Mouse (Mus musculus): ENCODE measurements at regions not wholly inside any gene's neighbourhood (a gene's known extent, or its start where the extent isn't known, plus 50 kb on each side); places are given as distances from the start of the nearest gene placed in this dataset.

DNA sequence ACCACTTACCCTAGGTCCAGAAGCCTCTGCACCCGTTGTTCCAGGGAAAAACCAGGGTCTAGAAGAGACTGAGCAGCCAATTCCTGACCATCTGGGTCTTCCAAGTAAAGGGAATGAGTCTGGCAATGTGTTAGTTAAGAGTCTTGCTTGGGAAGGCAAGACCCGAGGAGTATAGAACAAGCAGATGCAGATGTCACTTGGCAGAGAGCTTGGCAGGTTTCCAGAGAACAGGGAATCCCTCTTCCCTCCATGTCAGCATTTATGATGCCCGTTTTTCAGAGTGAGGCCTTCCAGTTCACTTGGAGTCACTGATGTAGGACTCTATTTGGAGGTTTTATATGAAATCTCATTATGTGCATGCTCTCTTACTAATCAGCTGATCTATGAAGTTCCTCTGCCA lies 231.1 kb downstream of the Bcl2 start:
- Histone ChIP-seq H3K36me3 (ENCODE audit: insufficient read depth) (no peaks in the 10 kb centered on the region), H3K27ac (ENCODE audit: low read depth) (no peak overlapping the region), H3K27me3 (ENCODE audit: insufficient read depth, low read length) (no peaks in the 10 kb centered on the region), H3K9me3 (ENCODE audit: low read depth, low read length) (no peaks in the 10 kb centered on the region), H3K9ac (no peak overlapping the region), H3K4me2 (no peak overlapping the region), H3K4me1 (ENCODE audit: insufficient read depth) (no peaks in the 10 kb centered on the region), H3K4me3 (ENCODE audit: low read depth, low read length) (no peak overlapping the region)
- peak; percentile 21; the same call in 1 of the 2 replicates for ATAC-seq (ENCODE audit: insufficient read depth)
- peak; percentile 65 for DNase-seq
- no peak for TF ChIP-seq CTCF (IDR thresholded peaks at IDR 0.05; ENCODE audit: low read depth)
- WGBS = 43% methylated on average over 3 of the region's 3 CpGs

DNA sequence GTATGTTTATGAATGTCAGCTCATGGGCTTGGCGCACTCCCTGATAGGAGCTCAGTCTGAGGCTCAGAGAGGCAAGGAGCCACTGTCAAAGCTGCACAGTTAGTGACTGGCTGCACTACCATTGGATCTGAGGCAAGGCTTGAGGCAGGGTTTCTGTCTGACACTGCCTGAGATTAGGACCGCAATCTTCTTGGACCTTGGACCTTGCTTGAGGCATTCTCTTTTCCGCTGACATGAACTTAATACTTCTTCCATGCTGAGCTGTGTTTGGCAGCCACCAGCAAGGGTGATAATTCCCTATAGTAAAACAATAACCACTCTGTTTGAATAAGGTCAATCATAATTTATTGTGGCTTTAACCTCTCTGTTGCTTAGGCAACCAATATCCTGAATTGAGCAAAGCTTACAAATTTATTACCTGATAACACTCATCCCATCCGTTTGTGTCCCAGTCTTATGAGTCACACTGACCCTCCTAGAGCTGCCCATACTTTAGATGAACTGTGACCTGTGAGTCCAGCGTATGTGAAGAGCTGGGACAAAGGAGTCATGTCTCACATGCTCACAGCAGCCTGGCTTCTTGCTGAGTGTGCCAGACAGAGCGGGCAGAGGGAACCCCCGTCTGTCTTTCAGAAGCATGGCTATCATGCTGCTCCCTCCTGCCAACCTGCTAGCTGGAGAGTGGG lies 236.3 kb downstream of the Bcl2 start:
- Histone ChIP-seq H3K36me3 (ENCODE audit: insufficient read depth) (no peaks in the 10 kb centered on the region), H3K27me3 (ENCODE audit: insufficient read depth, low read length) (no peaks in the 10 kb centered on the region), H3K27ac (ENCODE audit: low read depth) (no peak overlapping the region), H3K4me3 (ENCODE audit: low read depth, low read length) (no peak overlapping the region), H3K4me1 (ENCODE audit: insufficient read depth) (no peaks in the 10 kb centered on the region), H3K9ac (no peak overlapping the region), H3K9me3 (ENCODE audit: low read depth, low read length) (no peaks in the 10 kb centered on the region), H3K4me2 (no peak overlapping the region)
- DNase-seq = no peak
- no peak for TF ChIP-seq CTCF (IDR thresholded peaks at IDR 0.05; ENCODE audit: low read depth)
- WGBS = 62% methylated on average over 7 of the region's 7 CpGs
- ATAC-seq (ENCODE audit: insufficient read depth) = no peak

DNA sequence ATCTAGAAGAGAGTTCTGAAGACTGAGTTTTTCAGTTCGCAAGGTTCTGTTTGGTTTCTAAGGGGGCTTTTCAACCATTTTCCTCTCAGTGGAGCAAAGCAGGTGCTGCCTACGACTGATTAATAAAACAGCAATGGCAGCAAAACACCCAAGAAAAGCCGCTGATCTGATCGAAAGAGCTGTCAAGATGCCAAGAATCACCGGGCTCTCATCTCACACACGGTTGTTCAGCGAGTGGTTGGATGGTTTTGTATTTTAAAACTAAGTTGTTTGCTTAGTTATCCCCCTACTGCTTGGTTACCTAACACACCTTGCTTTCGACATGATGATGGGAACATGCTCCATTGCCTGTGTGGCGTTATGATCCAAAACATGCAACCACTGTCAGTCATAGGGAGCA lies 246.1 kb downstream of the Bcl2 start:
- Histone ChIP-seq H3K36me3 (ENCODE audit: insufficient read depth) (no peaks in the 10 kb centered on the region), H3K4me1 (ENCODE audit: insufficient read depth) (no peaks in the 10 kb centered on the region), H3K9ac (no peak overlapping the region), H3K4me2 (no peak overlapping the region), H3K4me3 (ENCODE audit: low read depth, low read length) (no peak overlapping the region), H3K27me3 (ENCODE audit: insufficient read depth, low read length) (no peaks in the 10 kb centered on the region), H3K27ac (ENCODE audit: low read depth) (no peak overlapping the region), H3K9me3 (ENCODE audit: low read depth, low read length) (no peaks in the 10 kb centered on the region)
- DNase-seq = no peak
- WGBS = 84% methylated on average over 9 of the region's 9 CpGs
- no peak for ATAC-seq (ENCODE audit: insufficient read depth)
- no peak for TF ChIP-seq CTCF (IDR thresholded peaks at IDR 0.05; ENCODE audit: low read depth)

DNA sequence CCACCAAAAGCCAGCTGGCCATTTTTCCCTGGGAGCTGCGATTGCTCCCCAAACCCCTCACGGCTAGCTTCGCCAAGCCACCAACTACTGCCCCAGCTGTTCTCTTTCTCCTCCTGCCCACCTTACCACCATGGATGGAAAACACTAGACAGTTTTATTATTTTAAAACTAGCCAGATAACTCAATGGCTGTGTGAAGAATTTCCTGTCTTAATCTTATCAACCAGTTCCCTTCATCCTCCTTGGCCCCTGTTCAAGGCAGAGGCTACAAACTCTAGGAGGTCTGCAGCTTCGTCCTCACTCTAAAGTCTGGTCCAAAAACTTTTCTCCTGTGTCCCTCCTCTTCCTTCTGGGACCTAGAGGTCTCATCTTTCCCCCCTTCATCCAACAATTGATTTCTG lies 247.4 kb downstream of the Bcl2 start:
- Histone ChIP-seq H3K4me3 (ENCODE audit: low read depth, low read length) (no peak overlapping the region), H3K9me3 (ENCODE audit: low read depth, low read length) (no peaks in the 10 kb centered on the region), H3K36me3 (ENCODE audit: insufficient read depth) (no peaks in the 10 kb centered on the region), H3K4me1 (ENCODE audit: insufficient read depth) (no peaks in the 10 kb centered on the region), H3K9ac (no peak overlapping the region), H3K27ac (ENCODE audit: low read depth) (no peak overlapping the region), H3K4me2 (no peak overlapping the region), H3K27me3 (ENCODE audit: insufficient read depth, low read length) (no peaks in the 10 kb centered on the region)
- TF ChIP-seq CTCF (IDR thresholded peaks at IDR 0.05; ENCODE audit: low read depth) = no peak
- 67% methylated on average over 4 of the region's 4 CpGs for WGBS
- DNase-seq = peak; percentile 16
- no peak for ATAC-seq (ENCODE audit: insufficient read depth)

DNA sequence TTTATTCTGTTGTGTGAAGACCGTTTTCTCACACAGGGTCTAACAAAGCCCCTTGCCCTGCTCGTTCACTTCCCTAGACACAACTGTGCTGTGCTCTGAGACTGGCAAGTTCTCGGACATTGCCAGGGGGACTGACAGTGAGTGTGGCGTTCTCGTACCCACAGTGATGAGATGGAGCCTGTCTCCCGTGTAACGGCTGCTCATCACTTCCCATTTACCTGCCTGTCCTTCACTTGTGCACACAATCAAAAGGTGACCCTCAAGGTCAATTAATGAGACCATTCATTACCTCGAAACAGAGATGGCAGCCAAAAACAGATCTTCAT lies 248.1 kb downstream of the Bcl2 start:
- H3K4me1 ChIP-seq (ENCODE audit: insufficient read depth) = no peaks in the 10 kb centered on the region
- no peak overlapping the region for H3K27ac ChIP-seq (ENCODE audit: low read depth)
- no peaks in the 10 kb centered on the region for H3K27me3 ChIP-seq (ENCODE audit: insufficient read depth, low read length)
- DNase-seq (no peak), ATAC-seq (ENCODE audit: insufficient read depth) (no peak)
- H3K36me3 ChIP-seq (ENCODE audit: insufficient read depth) = no peaks in the 10 kb centered on the region
- WGBS = 59% methylated on average over 8 of the region's 8 CpGs
- no peak overlapping the region for H3K4me2 ChIP-seq
- no peaks in the 10 kb centered on the region for H3K9me3 ChIP-seq (ENCODE audit: low read depth, low read length)
- H3K4me3 ChIP-seq (ENCODE audit: low read depth, low read length) = no peak overlapping the region
- no peak overlapping the region for H3K9ac ChIP-seq
- TF ChIP-seq CTCF (IDR thresholded peaks at IDR 0.05; ENCODE audit: low read depth) = no peak

DNA sequence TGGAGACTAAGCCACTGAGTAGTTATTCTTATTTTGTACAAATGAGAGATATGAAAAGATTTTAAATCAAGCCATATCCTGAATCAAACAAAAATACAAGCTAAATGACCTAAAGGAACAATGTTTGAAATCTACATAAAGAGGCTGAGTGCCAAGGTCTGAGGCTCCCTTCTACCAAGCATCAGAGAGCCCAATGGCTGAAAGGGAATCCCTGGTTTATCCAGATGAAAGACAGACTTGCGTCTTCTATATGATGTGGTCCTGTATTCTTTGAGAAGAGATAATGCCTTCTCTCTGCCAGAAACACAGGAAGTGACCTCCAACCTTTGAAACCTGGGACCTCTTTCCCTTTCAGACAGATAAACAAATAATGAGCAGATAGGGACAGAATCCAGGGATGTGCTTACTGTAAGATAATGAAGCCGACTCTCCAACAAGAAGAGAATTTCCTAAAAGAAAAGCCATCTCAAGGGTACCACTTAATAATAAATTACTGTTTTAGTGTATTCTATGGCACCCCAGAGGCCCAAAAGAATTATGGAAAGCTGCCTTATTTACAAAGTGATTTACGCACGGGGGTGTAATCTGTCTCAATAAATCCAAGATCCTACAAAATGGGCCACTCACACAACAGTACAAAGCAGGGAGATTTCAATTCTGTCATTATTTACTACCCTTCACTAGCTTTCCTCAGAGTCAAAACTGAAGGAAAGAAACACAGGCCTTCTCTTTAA lies 248.7 kb downstream of the Bcl2 start:
- WGBS = 38% methylated on average over 4 of the region's 4 CpGs
- no peaks in the 10 kb centered on the region for H3K27me3 ChIP-seq (ENCODE audit: insufficient read depth, low read length)
- no peak overlapping the region for H3K9ac ChIP-seq
- no peak for TF ChIP-seq CTCF (IDR thresholded peaks at IDR 0.05; ENCODE audit: low read depth)
- no peaks in the 10 kb centered on the region for H3K4me1 ChIP-seq (ENCODE audit: insufficient read depth)
- no peak overlapping the region for H3K4me2 ChIP-seq
- H3K27ac ChIP-seq (ENCODE audit: low read depth) = no peak overlapping the region
- DNase-seq = no peak
- no peaks in the 10 kb centered on the region for H3K9me3 ChIP-seq (ENCODE audit: low read depth, low read length)
- no peak overlapping the region for H3K4me3 ChIP-seq (ENCODE audit: low read depth, low read length)
- ATAC-seq (ENCODE audit: insufficient read depth) = no peak
- H3K36me3 ChIP-seq (ENCODE audit: insufficient read depth) = no peaks in the 10 kb centered on the region

DNA sequence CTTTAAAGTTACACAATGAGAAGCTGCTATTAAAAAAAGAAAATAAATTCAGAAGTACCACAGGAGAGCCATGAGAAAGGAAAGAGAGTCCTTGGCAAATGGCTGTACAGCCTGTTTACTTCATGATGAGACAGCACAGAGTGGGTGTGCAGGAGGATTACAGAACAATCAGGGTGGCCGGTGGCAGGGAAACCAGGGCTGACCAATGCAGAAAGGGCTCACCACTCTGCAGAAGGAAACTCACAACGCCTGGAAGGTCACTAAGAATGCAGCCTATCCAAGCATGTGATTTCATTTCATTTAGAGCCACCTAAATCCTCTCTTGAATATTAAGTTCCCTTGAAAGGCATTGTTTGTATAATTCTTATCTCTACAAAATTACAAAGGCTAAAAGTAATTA lies 249.3 kb downstream of the Bcl2 start:
- H3K4me1 ChIP-seq (ENCODE audit: insufficient read depth) = no peaks in the 10 kb centered on the region
- TF ChIP-seq CTCF (IDR thresholded peaks at IDR 0.05; ENCODE audit: low read depth) = no peak
- no peak overlapping the region for H3K4me2 ChIP-seq
- no peaks in the 10 kb centered on the region for H3K36me3 ChIP-seq (ENCODE audit: insufficient read depth)
- H3K9me3 ChIP-seq (ENCODE audit: low read depth, low read length) = no peaks in the 10 kb centered on the region
- H3K27ac ChIP-seq (ENCODE audit: low read depth) = no peak overlapping the region
- H3K9ac ChIP-seq = no peak overlapping the region
- 44% methylated on average over 2 of the region's 2 CpGs for WGBS
- no peaks in the 10 kb centered on the region for H3K27me3 ChIP-seq (ENCODE audit: insufficient read depth, low read length)
- ATAC-seq (ENCODE audit: insufficient read depth) (no peak), DNase-seq (no peak)
- H3K4me3 ChIP-seq (ENCODE audit: low read depth, low read length) = no peak overlapping the region

All from lung, embryonic 14.5 days (tissue).